Comparison of ENCODE assay signal across 24 mouse cellular contexts in genomic region chr13:69640541-69640940, GRCm38 (mm10).
"Had no signal": no experiment of that assay in that cellular context is flagged by ENCODE, and none has a peak within 500 bp of the region (broad histone marks: within the 10 kb centered on the region; RNA-seq: fewer than 3 reads in every experiment).

No protein-coding gene starts in this region.

- H3K4me1 ChIP-seq: lung, embryonic 15.5 days; midbrain, embryonic 10.5 days; midbrain, embryonic 13.5 days; neural tube, embryonic 13.5 days; stomach, embryonic 15.5 days had no signal

- H3K9me3 ChIP-seq: liver, embryonic 12.5 days; liver, embryonic 15.5 days; lung, embryonic 15.5 days; megakaryocyte, embryonic 14.5 days; midbrain, embryonic 10.5 days; midbrain, embryonic 13.5 days; neural tube, embryonic 13.5 days; stomach, embryonic 15.5 days had no signal

- DNase-seq: kidney, adult 9 months; kidney, postnatal 14 days; kidney, postnatal 4 days; layer of hippocampus, postnatal 36 days; lung, adult 18-20 months; lung, postnatal 10 days; lung, postnatal 36 days; retina, postnatal 1 day; right cerebral cortex, postnatal 25 days; spleen, adult 18-20 months; thymus, adult 2 months; thymus, postnatal 14 days; thymus, postnatal 4 days had no signal

- ATAC-seq: liver, embryonic 12.5 days; midbrain, embryonic 13.5 days; midbrain, embryonic 16.5 days had no signal

- H3K4me2 ChIP-seq: liver, embryonic 12.5 days; liver, embryonic 15.5 days; lung, embryonic 15.5 days; midbrain, embryonic 13.5 days; neural tube, embryonic 13.5 days; stomach, embryonic 15.5 days had no signal

- H3K27ac ChIP-seq: left cerebral cortex, adult 2 months; liver, embryonic 12.5 days; liver, embryonic 15.5 days; lung, embryonic 15.5 days; midbrain, embryonic 10.5 days; midbrain, embryonic 13.5 days; neural tube, embryonic 13.5 days; stomach, embryonic 15.5 days had no signal

- H3K27me3 ChIP-seq: liver, embryonic 12.5 days; liver, embryonic 15.5 days; lung, embryonic 15.5 days; midbrain, embryonic 13.5 days; neural tube, embryonic 13.5 days; stomach, embryonic 15.5 days had no signal

- H3K4me3 ChIP-seq: left cerebral cortex, adult 2 months; liver, embryonic 12.5 days; liver, embryonic 15.5 days; lung, embryonic 15.5 days; megakaryocyte, embryonic 14.5 days; midbrain, embryonic 10.5 days; midbrain, embryonic 13.5 days; myocyte; neural tube, embryonic 13.5 days; stomach, embryonic 15.5 days had no signal

- H3K9ac ChIP-seq: liver, embryonic 12.5 days; liver, embryonic 15.5 days; lung, embryonic 15.5 days; midbrain, embryonic 13.5 days; neural tube, embryonic 13.5 days; stomach, embryonic 15.5 days had no signal
